Mouse (Mus musculus): Measurements from ENCODE around the gene Tmem82. TPM values are rescaled to one million over a fixed set of nuclear protein-coding genes. Genes with fewer than 3 reads are reported as not detected.

Gene Tmem82
- polyA plus RNA-seq, 1 experiment from 2014 or later: 0.43 TPM

GRCm38 (mm10) chr4:141605861-141606260 lies 12.6 kb downstream of the Tmem82 start, which contains the start of gene Fblim1:
Gene Fblim1 (minus strand): TSS chr4:141606096.
- Histone ChIP-seq H3K36me3 (ENCODE audit: control insufficient read depth, insufficient read depth, low read length) (no peaks in the 10 kb centered on the region), H3K27ac (ENCODE audit: low read length) (no peak within 1 kb of the TSS), H3K27me3 (ENCODE audit: control insufficient read depth, insufficient read depth, low read depth, low read length) (no peaks in the 10 kb centered on the region), H3K9ac (ENCODE audit: low read depth, low read length) (no peak within 1 kb of the TSS), H3K4me1 (ENCODE audit: control insufficient read depth, insufficient read depth, low read length) (no peaks in the 10 kb centered on the region), H3K4me2 (ENCODE audit: low read length) (no peak within 1 kb of the TSS), H3K4me3 (ENCODE audit: low read depth, low read length) (no peak within 1 kb of the TSS), H3K9me3 (replicated peaks; ENCODE audit: control insufficient read depth, low read length, poor library complexity, severe bottlenecking) (no peaks in the 10 kb centered on the region)
- 85% methylated on average over 11 of the region's 11 CpGs for WGBS
- ATAC-seq: no peak

GRCm38 (mm10) chr4:141605421-141605820 lies 13.0 kb downstream of the Tmem82 start:
- 85% methylated on average over 5 of the region's 5 CpGs for WGBS
- no peaks in the 10 kb centered on the region for H3K9me3 ChIP-seq (replicated peaks; ENCODE audit: control insufficient read depth, low read length, poor library complexity, severe bottlenecking)

GRCm38 (mm10) chr4:141604493-141604892 lies 13.9 kb downstream of the Tmem82 start:
- Histone ChIP-seq H3K4me3 (ENCODE audit: low read depth, low read length) (no peak overlapping the region), H3K27me3 (ENCODE audit: control insufficient read depth, insufficient read depth, low read depth, low read length) (no peaks in the 10 kb centered on the region), H3K9ac (ENCODE audit: low read depth, low read length) (no peak overlapping the region), H3K4me2 (ENCODE audit: low read length) (no peak overlapping the region), H3K36me3 (ENCODE audit: control insufficient read depth, insufficient read depth, low read length) (no peaks in the 10 kb centered on the region), H3K9me3 (replicated peaks; ENCODE audit: control insufficient read depth, low read length, poor library complexity, severe bottlenecking) (no peaks in the 10 kb centered on the region), H3K27ac (ENCODE audit: low read length) (no peak overlapping the region), H3K4me1 (ENCODE audit: control insufficient read depth, insufficient read depth, low read length) (no peaks in the 10 kb centered on the region; the same call in 1 of the 2 replicates)
- 65% methylated on average over 8 of the region's 8 CpGs for WGBS
- ATAC-seq: no peak

More at GRCm38 (mm10) chr4:141605421-141605820, 13.0 kb downstream of the Tmem82 start:
- Histone ChIP-seq H3K9ac (ENCODE audit: low read depth, low read length) (no peak overlapping the region), H3K36me3 (ENCODE audit: control insufficient read depth, insufficient read depth, low read length) (no peaks in the 10 kb centered on the region), H3K4me1 (ENCODE audit: control insufficient read depth, insufficient read depth, low read length) (no peaks in the 10 kb centered on the region), H3K4me2 (ENCODE audit: low read length) (no peak overlapping the region), H3K27me3 (ENCODE audit: control insufficient read depth, insufficient read depth, low read depth, low read length) (no peaks in the 10 kb centered on the region), H3K4me3 (ENCODE audit: low read depth, low read length) (no peak overlapping the region), H3K27ac (ENCODE audit: low read length) (no peak overlapping the region)
- ATAC-seq: no peak

GRCm38 (mm10) chr4:141603921-141604320 lies 14.5 kb downstream of the Tmem82 start:
- Histone ChIP-seq H3K9me3 (replicated peaks; ENCODE audit: control insufficient read depth, low read length, poor library complexity, severe bottlenecking) (no peaks in the 10 kb centered on the region), H3K27me3 (ENCODE audit: control insufficient read depth, insufficient read depth, low read depth, low read length) (no peaks in the 10 kb centered on the region), H3K4me1 (ENCODE audit: control insufficient read depth, insufficient read depth, low read length) (peaks cover 3% of the 10 kb centered on the region), H3K9ac (ENCODE audit: low read depth, low read length) (no peak overlapping the region), H3K4me3 (ENCODE audit: low read depth, low read length) (no peak overlapping the region), H3K4me2 (ENCODE audit: low read length) (no peak overlapping the region), H3K36me3 (ENCODE audit: control insufficient read depth, insufficient read depth, low read length) (no peaks in the 10 kb centered on the region), H3K27ac (ENCODE audit: low read length) (no peak overlapping the region)
- no peak for ATAC-seq
- WGBS: 65% methylated on average over 4 of the region's 4 CpGs

- WGBS: 86% methylated on average over 11 of the region's 11 CpGs
- Histone ChIP-seq H3K27ac (ENCODE audit: low read length) (no peak overlapping the region), H3K9ac (ENCODE audit: low read depth, low read length) (no peak overlapping the region), H3K4me1 (ENCODE audit: control insufficient read depth, insufficient read depth, low read length) (peaks cover 10% of the 10 kb centered on the region), H3K4me3 (ENCODE audit: low read depth, low read length) (no peak overlapping the region), H3K9me3 (replicated peaks; ENCODE audit: control insufficient read depth, low read length, poor library complexity, severe bottlenecking) (no peaks in the 10 kb centered on the region), H3K36me3 (ENCODE audit: control insufficient read depth, insufficient read depth, low read length) (no peaks in the 10 kb centered on the region), H3K4me2 (ENCODE audit: low read length) (no peak overlapping the region), H3K27me3 (ENCODE audit: control insufficient read depth, insufficient read depth, low read depth, low read length) (no peaks in the 10 kb centered on the region)
- no peak for ATAC-seq
Observed at GRCm38 (mm10) chr4:141602523-141603223, 15.8 kb downstream of the Tmem82 start.

GRCm38 (mm10) chr4:141601148-141601862 lies 17.1 kb downstream of the Tmem82 start:
- H3K4me2 ChIP-seq (ENCODE audit: low read length): no peak overlapping the region
- peaks cover 10% of the 10 kb centered on the region for H3K4me1 ChIP-seq (ENCODE audit: control insufficient read depth, insufficient read depth, low read length)
- no peaks in the 10 kb centered on the region for H3K36me3 ChIP-seq (ENCODE audit: control insufficient read depth, insufficient read depth, low read length)
- no peaks in the 10 kb centered on the region for H3K9me3 ChIP-seq (replicated peaks; ENCODE audit: control insufficient read depth, low read length, poor library complexity, severe bottlenecking)
- H3K9ac ChIP-seq (ENCODE audit: low read depth, low read length): no peak overlapping the region
- H3K4me3 ChIP-seq (ENCODE audit: low read depth, low read length): no peak overlapping the region
- no peak overlapping the region for H3K27ac ChIP-seq (ENCODE audit: low read length)
- no peaks in the 10 kb centered on the region for H3K27me3 ChIP-seq (ENCODE audit: control insufficient read depth, insufficient read depth, low read depth, low read length)
- no peak for ATAC-seq
- WGBS: 72% methylated on average over 12 of the region's 12 CpGs

- Histone ChIP-seq H3K9ac (ENCODE audit: low read depth, low read length) (peak overlapping the region; percentile 78), H3K4me1 (ENCODE audit: control insufficient read depth, insufficient read depth, low read length) (peaks cover 10% of the 10 kb centered on the region), H3K4me3 (ENCODE audit: low read depth, low read length) (peak overlapping the region; percentile 66; the same call in 1 of the 2 replicates), H3K9me3 (replicated peaks; ENCODE audit: control insufficient read depth, low read length, poor library complexity, severe bottlenecking) (no peaks in the 10 kb centered on the region), H3K27ac (ENCODE audit: low read length) (no peak overlapping the region), H3K27me3 (ENCODE audit: control insufficient read depth, insufficient read depth, low read depth, low read length) (no peaks in the 10 kb centered on the region), H3K36me3 (ENCODE audit: control insufficient read depth, insufficient read depth, low read length) (no peaks in the 10 kb centered on the region), H3K4me2 (ENCODE audit: low read length) (peak overlapping the region; percentile 92)
- WGBS: 26% methylated on average over 6 of the region's 6 CpGs
- ATAC-seq: no peak
Observed at GRCm38 (mm10) chr4:141600364-141600763, 18.1 kb downstream of the Tmem82 start.

- Histone ChIP-seq H3K27me3 (ENCODE audit: control insufficient read depth, insufficient read depth, low read depth, low read length) (no peaks in the 10 kb centered on the region), H3K9me3 (replicated peaks; ENCODE audit: control insufficient read depth, low read length, poor library complexity, severe bottlenecking) (no peaks in the 10 kb centered on the region), H3K4me3 (ENCODE audit: low read depth, low read length) (peak overlapping the region; percentile 66), H3K27ac (ENCODE audit: low read length) (no peak overlapping the region), H3K4me1 (ENCODE audit: control insufficient read depth, insufficient read depth, low read length) (peaks cover 10% of the 10 kb centered on the region), H3K4me2 (ENCODE audit: low read length) (peak overlapping the region; percentile 92), H3K9ac (ENCODE audit: low read depth, low read length) (peak overlapping the region; percentile 78), H3K36me3 (ENCODE audit: control insufficient read depth, insufficient read depth, low read length) (no peaks in the 10 kb centered on the region)
- under 1% methylated on average over 47 of the region's 57 CpGs for WGBS
- ATAC-seq: peak; percentile 43
Observed at GRCm38 (mm10) chr4:141599251-141600141, 18.9 kb downstream of the Tmem82 start.
